ENCODE assay signal across 29 mouse cellular contexts in the genomic region with DNA sequence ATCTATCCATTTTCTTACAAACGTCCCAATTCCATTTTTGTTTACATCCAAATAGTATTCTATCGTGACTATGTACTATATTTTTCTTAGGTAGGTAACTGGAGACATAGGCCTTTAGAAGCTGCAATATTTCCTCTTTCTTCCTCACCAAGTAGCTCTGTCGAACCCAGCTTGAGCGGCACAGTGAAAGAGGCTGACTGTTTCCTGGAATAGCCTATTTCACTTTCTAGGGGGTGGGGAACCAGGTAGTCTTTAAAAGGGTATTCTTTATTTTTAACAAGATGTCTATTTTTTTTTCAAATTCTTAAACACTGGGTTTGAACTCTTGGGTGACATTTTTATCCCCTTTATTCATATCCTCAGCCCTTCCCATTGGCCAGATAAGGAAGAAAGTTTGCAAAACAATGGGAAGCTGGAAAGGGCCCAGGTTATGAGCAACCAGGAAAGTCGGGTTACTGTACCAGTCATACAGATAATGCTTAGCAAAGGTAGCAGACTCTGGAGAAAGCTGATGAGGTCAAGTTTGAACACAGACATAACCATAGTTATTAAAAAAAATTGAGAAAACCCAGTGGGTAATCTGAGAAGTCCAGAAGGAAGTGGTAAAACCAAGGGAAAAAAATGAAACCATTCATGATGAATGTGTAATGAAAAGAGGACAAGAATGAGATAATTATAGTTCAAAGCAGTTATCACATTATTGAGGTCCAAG.
A peak's percentile ranks its signal among the peaks of the same experiment; 100 is the strongest.
DNase-seq lines count a peak whose midpoint lies in the region; TF ChIP-seq lines count a peak whose summit lies in the region.
"Had no signal": no experiment of that assay in that cellular context is flagged by ENCODE, and none has a peak within 500 bp of the region (broad histone marks: within the 10 kb centered on the region; RNA-seq: fewer than 3 reads in every experiment).

No protein-coding gene starts in this region.

- no peak for TF ChIP-seq CTCF in C2C12 (IDR thresholded peaks at IDR 0.05; ENCODE audit: control insufficient read depth, insufficient read depth, insufficient read length)

- no peaks in the 10 kb centered on the region for H3K36me3 ChIP-seq in C2C12 (ENCODE audit: control insufficient read depth, insufficient read depth)
- H3K36me3 ChIP-seq in splenic B cell, adult 2 months (ENCODE audit: control insufficient read depth, insufficient read depth, low read length, poor library complexity, severe bottlenecking), result no peaks in the 10 kb centered on the region
- H3K36me3 ChIP-seq: embryonic facial prominence, embryonic 10.5 days; embryonic facial prominence, embryonic 15.5 days; heart, embryonic 10.5 days; heart, embryonic 15.5 days; kidney, embryonic 15.5 days; liver, embryonic 15.5 days; midbrain, embryonic 10.5 days; neural tube, embryonic 13.5 days had no signal

- H3K79me2 ChIP-seq in C2C12 (ENCODE audit: control insufficient read depth, insufficient read depth), result no peaks in the 10 kb centered on the region

- no peaks in the 10 kb centered on the region for H3K27me3 ChIP-seq in C2C12 (ENCODE audit: control insufficient read depth, insufficient read depth, insufficient read length)
- H3K27me3 ChIP-seq in splenic B cell, adult 2 months (ENCODE audit: control insufficient read depth, insufficient read depth, low read length, poor library complexity, severe bottlenecking), result no peaks in the 10 kb centered on the region
- H3K27me3 ChIP-seq: embryonic facial prominence, embryonic 15.5 days; forebrain, embryonic 13.5 days; heart, embryonic 15.5 days; kidney, embryonic 15.5 days; liver, embryonic 15.5 days; neural tube, embryonic 13.5 days had no signal

- DNase-seq in 3T3-L1 (ENCODE audit: low read depth, low spot score), result peak; percentile 62
- peak; percentile 48 for DNase-seq in induced T-regulatory cell, adult 2 months (ENCODE audit: low read depth)
- DNase-seq in splenic B cell, adult 2 months (ENCODE audit: low read depth, low spot score), result peak; percentile 29
- DNase-seq in retina, postnatal 1 day, result no peak
- no peak for DNase-seq in right cerebral cortex, adult 18-20 months
- no peak for DNase-seq in thymus, postnatal 0 days (ENCODE audit: low spot score)
- DNase-seq: adrenal gland, adult 2 months; adrenal gland, postnatal 36 days; cerebellum, adult 18-20 months; cerebellum, postnatal 10 days; gastrocnemius, postnatal 25 days; heart, adult 11 months; kidney, adult 11 months; kidney, postnatal 25 days; liver; lung, embryonic 14.5 days; lung, postnatal 14 days; right cerebral cortex, postnatal 14 days had no signal

- no peak overlapping the region for H3K4me3 ChIP-seq in C2C12 (ENCODE audit: insufficient read depth, poor library complexity, severe bottlenecking)
- H3K4me3 ChIP-seq: embryonic facial prominence, embryonic 10.5 days; embryonic facial prominence, embryonic 15.5 days; forebrain, embryonic 13.5 days; heart, embryonic 10.5 days; heart, embryonic 15.5 days; kidney, embryonic 15.5 days; layer of hippocampus, adult 2 months; liver, embryonic 15.5 days; midbrain, embryonic 10.5 days; neural tube, embryonic 13.5 days had no signal

- no peak overlapping the region for H3ac ChIP-seq in C2C12 (ENCODE audit: control insufficient read depth, insufficient read length, low read depth)

- H3K79me3 ChIP-seq in C2C12 (ENCODE audit: low read depth), result no peaks in the 10 kb centered on the region

TF ChIP-seq in C2C12, 6 proteins besides CTCF, POLR2A, EP300 and RAD21:
- TF ChIP-seq CEBPB (IDR thresholded peaks at IDR 0.05; ENCODE audit: low read depth), result peak; percentile 55
- no peak for TF ChIP-seq FOSL1 (IDR thresholded peaks at IDR 0.05; ENCODE audit: insufficient read depth, low read length, poor library complexity, severe bottlenecking)

Comparison
In these comparisons a context has a peak if more than half of its experiments do, and no peak if none do; other contexts are left out.
1. DNase-seq: peak in 3T3-L1 (single experiment), induced T-regulatory cell, adult 2 months (single experiment) and splenic B cell, adult 2 months (single experiment); none in retina, postnatal 1 day (single experiment), right cerebral cortex, adult 18-20 months (single experiment) and thymus, postnatal 0 days (single experiment).